Mouse (Mus musculus): ENCODE measurements at regions not wholly inside any gene's neighbourhood (a gene's known extent, or its start where the extent isn't known, plus 50 kb on each side); places are given as distances from the start of the nearest gene placed in this dataset.

GRCm38 (mm10) chr5:101195501-101195900, 350.0 kb downstream of the Gpat3 start:
- WGBS = 83% methylated on average over 4 of the region's 4 CpGs

GRCm38 (mm10) chr5:101190976-101191375, 345.5 kb downstream of the Gpat3 start:
- H3K4me3 ChIP-seq (ENCODE audit: insufficient read depth, low read depth, low read length) = no peak overlapping the region
- TF ChIP-seq POLR2A (IDR thresholded peaks at IDR 0.05; ENCODE audit: low read depth, low read length) = no peak
- TF ChIP-seq CTCF (conservative IDR thresholded peaks at IDR 0.05; ENCODE audit: insufficient read depth, insufficient read length, low read depth, low read length) = no peak
- WGBS = 86% methylated on average over 2 of the region's 2 CpGs
- H3K27me3 ChIP-seq (replicated peaks; ENCODE audit: control insufficient read depth, insufficient read depth, low read length) = no peaks in the 10 kb centered on the region; the same call in 1 of the 2 replicates
- no peak for DNase-seq
- H3K36me3 ChIP-seq (ENCODE audit: control insufficient read depth, insufficient read depth, low read length) = no peaks in the 10 kb centered on the region
- H3K27ac ChIP-seq (ENCODE audit: insufficient read depth, low read depth, low read length) = no peak overlapping the region
- no peaks in the 10 kb centered on the region for H3K4me1 ChIP-seq (ENCODE audit: control insufficient read depth, insufficient read depth, low read length)

More at GRCm38 (mm10) chr5:101195501-101195900, 350.0 kb downstream of the Gpat3 start:
- H3K4me3 ChIP-seq (ENCODE audit: insufficient read depth, low read depth, low read length) = no peak overlapping the region
- no peak overlapping the region for H3K27ac ChIP-seq (ENCODE audit: insufficient read depth, low read depth, low read length)
- TF ChIP-seq CTCF (conservative IDR thresholded peaks at IDR 0.05; ENCODE audit: insufficient read depth, insufficient read length, low read depth, low read length) (no peak), POLR2A (IDR thresholded peaks at IDR 0.05; ENCODE audit: low read depth, low read length) (no peak)
- H3K27me3 ChIP-seq (replicated peaks; ENCODE audit: control insufficient read depth, insufficient read depth, low read length) = no peaks in the 10 kb centered on the region; the same call in 1 of the 2 replicates
- H3K4me1 ChIP-seq (ENCODE audit: control insufficient read depth, insufficient read depth, low read length) = no peaks in the 10 kb centered on the region
- DNase-seq = no peak
- H3K36me3 ChIP-seq (ENCODE audit: control insufficient read depth, insufficient read depth, low read length) = no peaks in the 10 kb centered on the region

GRCm38 (mm10) chr5:101173183-101173582, 327.7 kb downstream of the Gpat3 start:
- Histone ChIP-seq H3K27me3 (replicated peaks; ENCODE audit: control insufficient read depth, insufficient read depth, low read length) (no peaks in the 10 kb centered on the region), H3K36me3 (ENCODE audit: control insufficient read depth, insufficient read depth, low read length) (no peaks in the 10 kb centered on the region), H3K4me1 (ENCODE audit: control insufficient read depth, insufficient read depth, low read length) (no peaks in the 10 kb centered on the region), H3K4me3 (ENCODE audit: insufficient read depth, low read depth, low read length) (no peak overlapping the region), H3K27ac (ENCODE audit: insufficient read depth, low read depth, low read length) (no peak overlapping the region)
- TF ChIP-seq POLR2A (IDR thresholded peaks at IDR 0.05; ENCODE audit: low read depth, low read length) = no peak
- TF ChIP-seq CTCF (conservative IDR thresholded peaks at IDR 0.05; ENCODE audit: insufficient read depth, insufficient read length, low read depth, low read length) = no peak
- 78% methylated on average over 9 of the region's 9 CpGs for WGBS
- DNase-seq = no peak

- no peak overlapping the region for H3K4me3 ChIP-seq (ENCODE audit: insufficient read depth, low read depth, low read length)
- WGBS = 73% methylated on average over 10 of the region's 10 CpGs
- no peaks in the 10 kb centered on the region for H3K27me3 ChIP-seq (replicated peaks; ENCODE audit: control insufficient read depth, insufficient read depth, low read length)
- no peak for DNase-seq
- TF ChIP-seq CTCF (conservative IDR thresholded peaks at IDR 0.05; ENCODE audit: insufficient read depth, insufficient read length, low read depth, low read length) (no peak), POLR2A (IDR thresholded peaks at IDR 0.05; ENCODE audit: low read depth, low read length) (no peak)
- no peak overlapping the region for H3K27ac ChIP-seq (ENCODE audit: insufficient read depth, low read depth, low read length)
- no peaks in the 10 kb centered on the region for H3K4me1 ChIP-seq (ENCODE audit: control insufficient read depth, insufficient read depth, low read length)
- H3K36me3 ChIP-seq (ENCODE audit: control insufficient read depth, insufficient read depth, low read length) = no peaks in the 10 kb centered on the region
These were observed 327.3 kb downstream of the Gpat3 start for GRCm38 (mm10) chr5:101172782-101173181.

- no peaks in the 10 kb centered on the region for H3K36me3 ChIP-seq (ENCODE audit: control insufficient read depth, insufficient read depth, low read length)
- TF ChIP-seq CTCF (conservative IDR thresholded peaks at IDR 0.05; ENCODE audit: insufficient read depth, insufficient read length, low read depth, low read length) = no peak
- TF ChIP-seq POLR2A (IDR thresholded peaks at IDR 0.05; ENCODE audit: low read depth, low read length) = no peak
- 33% methylated on average over 2 of the region's 2 CpGs for WGBS
- no peaks in the 10 kb centered on the region for H3K4me1 ChIP-seq (ENCODE audit: control insufficient read depth, insufficient read depth, low read length)
- no peak for DNase-seq
- no peaks in the 10 kb centered on the region for H3K27me3 ChIP-seq (replicated peaks; ENCODE audit: control insufficient read depth, insufficient read depth, low read length)
- no peak overlapping the region for H3K27ac ChIP-seq (ENCODE audit: insufficient read depth, low read depth, low read length)
- no peak overlapping the region for H3K4me3 ChIP-seq (ENCODE audit: insufficient read depth, low read depth, low read length)
These were observed 323.6 kb downstream of the Gpat3 start for GRCm38 (mm10) chr5:101169074-101169473.

GRCm38 (mm10) chr5:101163624-101164213, 318.2 kb downstream of the Gpat3 start:
- Histone ChIP-seq H3K27me3 (replicated peaks; ENCODE audit: control insufficient read depth, insufficient read depth, low read length) (no peaks in the 10 kb centered on the region), H3K27ac (ENCODE audit: insufficient read depth, low read depth, low read length) (no peak overlapping the region), H3K4me1 (ENCODE audit: control insufficient read depth, insufficient read depth, low read length) (no peaks in the 10 kb centered on the region; the same call in 1 of the 2 replicates), H3K4me3 (ENCODE audit: insufficient read depth, low read depth, low read length) (no peak overlapping the region), H3K36me3 (ENCODE audit: control insufficient read depth, insufficient read depth, low read length) (no peaks in the 10 kb centered on the region)
- TF ChIP-seq CTCF (conservative IDR thresholded peaks at IDR 0.05; ENCODE audit: insufficient read depth, insufficient read length, low read depth, low read length) (no peak), POLR2A (IDR thresholded peaks at IDR 0.05; ENCODE audit: low read depth, low read length) (no peak)
- peak; percentile 50 for DNase-seq
- 25% methylated on average over 8 of the region's 8 CpGs for WGBS

GRCm38 (mm10) chr5:101163112-101163511, 317.6 kb downstream of the Gpat3 start:
- WGBS = 7% methylated on average over 5 of the region's 5 CpGs

More at GRCm38 (mm10) chr5:101163112-101163511, 317.6 kb downstream of the Gpat3 start:
- Histone ChIP-seq H3K27ac (ENCODE audit: insufficient read depth, low read depth, low read length) (no peak overlapping the region), H3K27me3 (replicated peaks; ENCODE audit: control insufficient read depth, insufficient read depth, low read length) (no peaks in the 10 kb centered on the region), H3K4me1 (ENCODE audit: control insufficient read depth, insufficient read depth, low read length) (no peaks in the 10 kb centered on the region; the same call in 1 of the 2 replicates), H3K36me3 (ENCODE audit: control insufficient read depth, insufficient read depth, low read length) (no peaks in the 10 kb centered on the region), H3K4me3 (ENCODE audit: insufficient read depth, low read depth, low read length) (no peak overlapping the region)
- peak; percentile 76 for DNase-seq
- TF ChIP-seq POLR2A (IDR thresholded peaks at IDR 0.05; ENCODE audit: low read depth, low read length) (no peak), CTCF (conservative IDR thresholded peaks at IDR 0.05; ENCODE audit: insufficient read depth, insufficient read length, low read depth, low read length) (no peak)
